Mouse (Mus musculus) hindbrain, embryonic 15.5 days (tissue): ENCODE measurements at regions not wholly inside any gene's neighbourhood (a gene's known extent, or its start where the extent isn't known, plus 50 kb on each side); places are given as distances from the start of the nearest gene placed in this dataset.

Experiments used
- ATAC-seq: fragments of 200-750 bp; cut with Nextera tagmentation; 2 replicates; pipeline ENCODE4 v1.8.0; 2017; ENCODE audit warnings: low read depth, moderate number of reproducible peaks, moderate TSS enrichment; ENCODE audit not compliant: low FRiP score
- H3K27ac ChIP-seq: fragments of 300-500 bp; sonication (generic); replicated peaks from 2 replicates; pipeline ENCODE4 v1.5.1; 2015; ENCODE audit warnings: mild to moderate bottlenecking, inconsistent platforms
- H3K27me3 ChIP-seq: fragments of 300-500 bp; sonication (generic); 2 replicates; pipeline ENCODE4 v1.6.1; 2015; ENCODE audit warnings: control low read depth, inconsistent platforms
- H3K36me3 ChIP-seq: fragments of 300-500 bp; sonication (generic); 2 replicates; pipeline ENCODE4 v1.6.1; 2015; ENCODE audit warnings: control low read depth, inconsistent platforms
- H3K4me1 ChIP-seq: fragments of 300-500 bp; sonication (generic); replicated peaks from 2 replicates; pipeline ENCODE4 v1.6.1; 2015; ENCODE audit warnings: control low read depth, inconsistent platforms
- H3K4me2 ChIP-seq: fragments of 300-500 bp; sonication (generic); 2 replicates; pipeline ENCODE4 v1.6.1; 2015; ENCODE audit warnings: moderate library complexity, mild to moderate bottlenecking, inconsistent platforms
- H3K4me3 ChIP-seq: fragments of 300-500 bp; sonication (generic); 2 replicates; pipeline ENCODE4 v1.5.1; 2015; ENCODE audit warnings: mild to moderate bottlenecking, inconsistent platforms
- H3K9ac ChIP-seq: fragments of 300-500 bp; sonication (generic); 2 replicates; pipeline ENCODE4 v1.6.1; 2015; ENCODE audit warnings: inconsistent platforms
- H3K9me3 ChIP-seq: fragments of 300-500 bp; sonication (generic); 2 replicates; pipeline ENCODE4 v1.6.1; 2016; ENCODE audit warnings: control low read depth, inconsistent platforms
- WGBS: fragments of 180-500 bp; shearing (Covaris S2); methylation state at CpG from one replicate; pipeline ENCODE4 v1.1.7; 2015; 5-methylcytosine and 5-hydroxymethylcytosine counted together

GRCm38 (mm10) chr1:186540070-186540469, 165.7 kb downstream of the Tgfb2 start:
- 86% methylated on average over 2 of the region's 2 CpGs for WGBS
- Histone ChIP-seq H3K9me3 (no peaks in the 10 kb centered on the region), H3K27me3 (no peaks in the 10 kb centered on the region), H3K4me3 (no peak overlapping the region), H3K4me1 (no peaks in the 10 kb centered on the region), H3K36me3 (no peaks in the 10 kb centered on the region), H3K4me2 (no peak overlapping the region), H3K9ac (no peak overlapping the region), H3K27ac (no peak overlapping the region)
- no peak for ATAC-seq

DNA sequence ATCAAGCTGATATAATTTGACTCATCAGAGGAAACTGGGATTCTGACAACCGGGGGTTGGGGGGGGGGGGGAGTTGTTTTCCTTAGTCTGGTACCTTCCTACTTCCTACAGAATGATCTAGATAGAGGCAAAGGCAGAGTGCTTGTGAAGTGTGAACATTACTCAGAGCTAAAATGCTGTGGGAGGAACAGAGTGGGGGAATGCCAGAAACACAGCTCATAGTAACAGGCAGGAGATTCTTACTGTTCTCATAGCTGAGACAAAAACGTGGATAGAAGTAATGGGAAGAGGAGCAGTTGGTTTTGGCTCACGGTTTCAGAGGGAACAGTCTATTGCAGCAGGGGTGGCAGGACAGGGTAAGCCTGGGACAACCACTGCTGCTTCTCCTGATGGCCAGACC, 167.6 kb downstream of the Tgfb2 start:
- no peak for ATAC-seq
- Histone ChIP-seq H3K9ac (no peak overlapping the region), H3K9me3 (no peaks in the 10 kb centered on the region), H3K4me2 (no peak overlapping the region), H3K4me3 (no peak overlapping the region), H3K4me1 (no peaks in the 10 kb centered on the region), H3K36me3 (no peaks in the 10 kb centered on the region), H3K27me3 (no peaks in the 10 kb centered on the region), H3K27ac (no peak overlapping the region)
- WGBS = 79% methylated on average over 3 of the region's 3 CpGs

DNA sequence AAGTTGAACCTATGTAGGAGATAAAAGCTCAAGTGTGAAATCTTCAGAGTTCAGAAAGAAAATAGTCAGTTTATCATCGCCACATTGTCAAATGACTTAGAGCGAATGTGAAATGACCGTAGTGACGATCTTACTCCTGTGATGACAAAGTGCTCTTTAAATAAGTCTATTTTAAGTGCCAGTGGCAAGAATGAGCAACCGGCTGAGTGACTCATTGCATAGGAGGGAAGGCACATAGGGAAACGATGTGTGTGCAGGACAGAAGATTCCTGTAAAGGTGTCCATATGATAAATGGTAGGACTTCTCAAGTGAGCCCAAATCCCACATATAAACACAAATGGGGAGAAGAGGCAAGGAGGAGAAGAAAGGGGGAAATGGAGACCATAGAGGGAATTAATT, 189.8 kb downstream of the Tgfb2 start:
- Histone ChIP-seq H3K27ac (no peak overlapping the region), H3K4me2 (no peak overlapping the region), H3K27me3 (no peaks in the 10 kb centered on the region), H3K36me3 (no peaks in the 10 kb centered on the region), H3K9me3 (no peaks in the 10 kb centered on the region), H3K9ac (no peak overlapping the region), H3K4me1 (no peaks in the 10 kb centered on the region), H3K4me3 (no peak overlapping the region)
- 89% methylated on average over 6 of the region's 6 CpGs for WGBS
- no peak for ATAC-seq

DNA sequence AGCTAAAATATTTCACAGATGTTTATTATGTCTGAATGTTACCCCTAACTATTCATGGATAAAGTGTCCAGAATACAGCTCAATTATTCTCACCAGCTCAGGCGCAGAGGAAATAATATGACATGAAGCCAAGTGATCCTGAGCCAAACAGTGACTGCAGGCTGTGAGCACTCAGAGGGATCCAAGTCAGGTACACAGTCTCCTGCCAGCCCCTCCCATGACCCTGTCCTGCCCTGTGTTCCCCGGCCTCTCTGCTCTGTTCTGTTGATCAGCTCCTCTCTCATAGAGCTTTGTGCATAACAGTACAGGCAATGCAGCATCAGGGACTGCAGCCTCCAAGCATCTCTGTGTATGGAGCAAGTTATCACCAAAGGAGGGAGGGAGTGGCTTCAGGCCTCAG, 190.7 kb downstream of the Tgfb2 start:
- H3K4me1 ChIP-seq = no peaks in the 10 kb centered on the region
- no peaks in the 10 kb centered on the region for H3K27me3 ChIP-seq
- no peaks in the 10 kb centered on the region for H3K9me3 ChIP-seq
- H3K36me3 ChIP-seq = no peaks in the 10 kb centered on the region
- H3K27ac ChIP-seq = no peak overlapping the region
- no peak overlapping the region for H3K4me3 ChIP-seq
- H3K4me2 ChIP-seq = no peak overlapping the region
- WGBS = 61% methylated on average over 2 of the region's 2 CpGs
- no peak overlapping the region for H3K9ac ChIP-seq
- no peak for ATAC-seq

GRCm38 (mm10) chr1:186513861-186514260, 191.9 kb downstream of the Tgfb2 start:
- H3K9me3 ChIP-seq = no peaks in the 10 kb centered on the region
- H3K4me2 ChIP-seq = no peak overlapping the region
- H3K27me3 ChIP-seq = no peaks in the 10 kb centered on the region
- H3K27ac ChIP-seq = no peak overlapping the region
- WGBS = 59% methylated on average over 5 of the region's 5 CpGs
- H3K4me3 ChIP-seq = no peak overlapping the region
- H3K4me1 ChIP-seq = no peaks in the 10 kb centered on the region
- H3K9ac ChIP-seq = no peak overlapping the region
- no peaks in the 10 kb centered on the region for H3K36me3 ChIP-seq
- no peak for ATAC-seq

DNA sequence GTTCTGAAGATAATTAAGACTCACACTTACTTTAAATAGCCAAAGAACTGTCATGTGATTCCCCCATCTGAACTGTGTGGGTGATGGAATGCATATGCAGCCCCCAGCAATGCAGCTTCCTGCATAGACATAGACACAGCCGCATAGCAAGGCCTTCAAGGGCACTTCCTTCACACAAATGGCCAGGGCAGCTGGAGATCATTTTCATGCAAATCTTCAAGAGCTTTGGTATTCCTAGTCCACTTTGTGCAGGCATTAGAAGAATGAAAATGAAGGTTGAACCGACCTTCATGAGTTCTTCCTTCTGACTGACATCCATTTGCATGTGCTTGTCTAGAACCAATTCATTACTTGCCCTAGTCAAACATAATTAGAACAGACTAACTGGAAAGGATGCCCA, 195.3 kb downstream of the Tgfb2 start:
- H3K27ac ChIP-seq = no peak overlapping the region
- no peaks in the 10 kb centered on the region for H3K36me3 ChIP-seq
- no peak for ATAC-seq
- H3K9ac ChIP-seq = no peak overlapping the region
- WGBS = 18% methylated on average over 2 of the region's 2 CpGs
- no peaks in the 10 kb centered on the region for H3K4me1 ChIP-seq
- no peaks in the 10 kb centered on the region for H3K27me3 ChIP-seq
- no peaks in the 10 kb centered on the region for H3K9me3 ChIP-seq
- H3K4me2 ChIP-seq = no peak overlapping the region
- no peak overlapping the region for H3K4me3 ChIP-seq

DNA sequence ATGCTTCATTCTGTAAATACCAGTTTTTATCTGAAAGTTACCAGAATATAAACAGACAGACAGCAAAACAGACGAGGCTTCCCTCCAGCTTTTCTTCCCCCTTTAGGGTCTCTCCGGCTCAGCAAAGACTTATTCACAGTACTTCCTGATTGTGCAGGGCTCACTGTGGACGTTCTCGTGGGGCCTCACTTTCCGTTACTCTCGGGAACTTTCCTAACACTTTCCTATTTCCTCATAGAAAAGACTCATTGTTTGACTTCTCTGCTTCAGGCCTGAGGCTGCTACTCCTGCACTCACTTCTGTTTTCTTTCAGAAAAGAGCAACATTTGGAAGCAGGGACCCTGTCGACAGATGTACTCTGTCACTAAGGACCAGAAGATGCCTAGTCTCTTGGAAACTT, 197.4 kb downstream of the Tgfb2 start:
- Histone ChIP-seq H3K4me3 (no peak overlapping the region), H3K4me1 (no peaks in the 10 kb centered on the region), H3K9me3 (no peaks in the 10 kb centered on the region), H3K9ac (no peak overlapping the region), H3K4me2 (no peak overlapping the region), H3K27ac (no peak overlapping the region), H3K36me3 (no peaks in the 10 kb centered on the region), H3K27me3 (no peaks in the 10 kb centered on the region)
- WGBS = 65% methylated on average over 7 of the region's 7 CpGs
- no peak for ATAC-seq

DNA sequence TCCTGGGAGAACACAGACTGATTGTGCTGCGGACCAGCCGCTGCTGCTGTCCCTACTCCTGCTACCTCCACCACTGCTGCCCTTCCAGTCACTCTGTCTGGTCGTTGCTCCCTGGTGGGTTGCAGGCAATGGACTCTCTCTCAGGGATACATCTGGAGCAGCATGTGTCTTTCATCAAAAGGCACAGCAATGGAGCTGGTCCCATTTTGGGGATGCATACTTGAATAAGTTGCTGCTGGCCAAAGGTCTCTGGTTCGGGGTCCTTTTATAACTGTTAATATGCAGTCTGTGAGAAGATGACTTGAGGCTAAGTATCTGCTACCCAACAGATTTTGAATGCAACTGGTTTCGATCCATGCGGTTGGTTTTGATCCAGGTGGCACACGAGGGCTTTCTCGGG, 197.8 kb downstream of the Tgfb2 start:
- Histone ChIP-seq H3K9ac (no peak overlapping the region), H3K36me3 (no peaks in the 10 kb centered on the region), H3K4me2 (no peak overlapping the region), H3K4me3 (no peak overlapping the region), H3K9me3 (no peaks in the 10 kb centered on the region), H3K27ac (no peak overlapping the region), H3K27me3 (no peaks in the 10 kb centered on the region), H3K4me1 (no peaks in the 10 kb centered on the region)
- ATAC-seq = no peak
- 88% methylated on average over 8 of the region's 8 CpGs for WGBS

- WGBS = 51% methylated on average over 7 of the region's 7 CpGs
- no peak for ATAC-seq
Observed at GRCm38 (mm10) chr1:186506517-186506916, 199.3 kb downstream of the Tgfb2 start.

DNA sequence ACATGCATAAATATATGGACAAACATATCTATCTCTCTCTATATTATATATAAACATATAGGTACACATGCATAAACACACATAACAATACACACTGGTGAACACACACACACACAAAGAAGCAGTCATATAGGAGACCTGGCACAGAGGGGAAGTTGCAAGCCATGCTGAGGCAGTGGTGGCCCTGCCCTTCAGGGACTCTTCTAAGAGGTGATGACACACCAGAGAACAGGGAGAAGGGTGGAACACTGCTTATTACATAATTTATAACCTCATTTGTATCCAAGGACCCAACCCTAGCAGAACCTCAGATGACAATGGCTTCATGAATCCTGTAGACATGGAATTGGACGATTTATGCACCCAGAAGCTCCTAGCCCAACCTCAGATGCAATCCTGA, 199.9 kb downstream of the Tgfb2 start:
- Histone ChIP-seq H3K27ac (no peak overlapping the region), H3K27me3 (no peaks in the 10 kb centered on the region), H3K4me3 (no peak overlapping the region), H3K9ac (no peak overlapping the region), H3K4me2 (no peak overlapping the region), H3K4me1 (no peaks in the 10 kb centered on the region), H3K36me3 (no peaks in the 10 kb centered on the region), H3K9me3 (no peaks in the 10 kb centered on the region)
- WGBS = 61% methylated on average over 1 of the region's 1 CpGs
- ATAC-seq = no peak

More at GRCm38 (mm10) chr1:186506517-186506916, 199.3 kb downstream of the Tgfb2 start:
- no peaks in the 10 kb centered on the region for H3K9me3 ChIP-seq
- H3K27ac ChIP-seq = no peak overlapping the region
- H3K9ac ChIP-seq = no peak overlapping the region
- no peaks in the 10 kb centered on the region for H3K36me3 ChIP-seq
- H3K4me3 ChIP-seq = no peak overlapping the region
- no peaks in the 10 kb centered on the region for H3K27me3 ChIP-seq
- H3K4me2 ChIP-seq = no peak overlapping the region
- H3K4me1 ChIP-seq = no peaks in the 10 kb centered on the region

GRCm38 (mm10) chr1:186505051-186505711, 200.6 kb downstream of the Tgfb2 start:
- Histone ChIP-seq H3K4me2 (no peak overlapping the region), H3K27ac (no peak overlapping the region), H3K4me3 (no peak overlapping the region), H3K36me3 (no peaks in the 10 kb centered on the region), H3K9ac (no peak overlapping the region), H3K27me3 (no peaks in the 10 kb centered on the region), H3K4me1 (no peaks in the 10 kb centered on the region), H3K9me3 (no peaks in the 10 kb centered on the region)
- ATAC-seq = no peak
- 71% methylated on average over 6 of the region's 6 CpGs for WGBS

GRCm38 (mm10) chr1:186501726-186502125, 204.1 kb downstream of the Tgfb2 start:
- no peak overlapping the region for H3K27ac ChIP-seq
- H3K9me3 ChIP-seq = no peaks in the 10 kb centered on the region
- no peak overlapping the region for H3K4me2 ChIP-seq
- 60% methylated on average over 1 of the region's 1 CpGs for WGBS
- no peaks in the 10 kb centered on the region for H3K27me3 ChIP-seq
- no peak for ATAC-seq
- H3K4me1 ChIP-seq = no peaks in the 10 kb centered on the region
- no peaks in the 10 kb centered on the region for H3K36me3 ChIP-seq
- no peak overlapping the region for H3K9ac ChIP-seq
- H3K4me3 ChIP-seq = no peak overlapping the region

DNA sequence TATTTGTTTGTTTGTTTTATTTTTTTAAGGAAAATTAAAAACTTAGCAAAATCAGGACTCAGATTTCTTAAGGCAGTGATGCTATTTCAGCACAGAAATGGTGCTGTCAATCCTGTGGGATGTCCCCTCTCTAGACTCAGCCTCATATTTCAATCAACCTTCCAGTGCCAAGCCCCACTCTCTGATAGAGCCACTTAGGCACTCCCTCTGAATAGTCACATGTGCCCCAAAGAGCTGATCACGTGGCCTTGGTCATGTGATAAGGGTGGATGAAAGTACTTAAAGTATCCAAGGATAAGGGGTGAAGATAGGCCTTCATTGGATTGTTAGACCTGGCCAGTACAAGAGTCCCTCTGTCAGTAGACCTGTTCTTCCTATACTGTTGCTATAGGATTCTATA, 207.9 kb downstream of the Tgfb2 start:
- H3K4me1 ChIP-seq = no peaks in the 10 kb centered on the region
- H3K9me3 ChIP-seq = no peaks in the 10 kb centered on the region
- H3K27ac ChIP-seq = no peak overlapping the region
- no peak overlapping the region for H3K9ac ChIP-seq
- no peak for ATAC-seq
- H3K27me3 ChIP-seq = no peaks in the 10 kb centered on the region
- H3K4me2 ChIP-seq = no peak overlapping the region
- H3K36me3 ChIP-seq = no peaks in the 10 kb centered on the region
- no peak overlapping the region for H3K4me3 ChIP-seq
- 70% methylated on average over 1 of the region's 1 CpGs for WGBS
